Mouse (Mus musculus) thymus, adult 2 months (tissue): ENCODE results near the gene Vmn1r21.

Experiments used
- CTCF ChIP-seq: fragments of 200-500 bp; IDR thresholded peaks from 2 replicates; pipeline ENCODE4 v1.5.1; 2012; ENCODE audit warnings: mild to moderate bottlenecking, control low read depth, low read length, moderate library complexity, borderline replicate concordance; ENCODE audit not compliant: control insufficient read depth, poor library complexity, insufficient read depth; ENCODE audit errors: extremely low read depth
- POLR2A ChIP-seq: fragments of 200-500 bp; IDR thresholded peaks from 2 replicates; pipeline ENCODE4 v1.6.1; 2012; ENCODE audit warnings: mild to moderate bottlenecking, low read length, control low read depth, moderate library complexity; ENCODE audit not compliant: control insufficient read depth, poor library complexity, insufficient read depth; ENCODE audit errors: extremely low read depth

- TF ChIP-seq CTCF (no peak), POLR2A (no peak)
These were observed 51.2 kb downstream of the Vmn1r21 start for GRCm38 (mm10) chr6:57798986-57799385.
